Mouse (Mus musculus) layer of hippocampus, adult 18-20 months (tissue): ENCODE results near the gene Esyt1. TPM values are rescaled to one million over a fixed set of nuclear protein-coding genes. Genes with fewer than 3 reads are reported as not detected.

Experiments
- DNase-seq, 2 experiments: peaks; one replicate each; pipeline ENCODE4 v3.0.0; 2022; ENCODE audit warnings: low spot score in 2 of 2
- microRNA-seq, 2 experiments: library from miRNA; unstranded; fragments of <30 nt; microRNA quantifications; one replicate each; pipeline ENCODE4 v1.2.0; 2021
- total RNA-seq, 2 experiments: library from RNA; stranded (reverse); gene quantifications; 2 replicates each; pipeline ENCODE4 v1.2.3; 2021

The Esyt1 gene
- total RNA-seq, 2 experiments from 2014 or later = 6.2 to 6.3 TPM

GRCm38 (mm10) chr10:128489785-128490184 lies 35.9 kb downstream of the Esyt1 start:
- DNase-seq = no peak

- DNase-seq = peak in 1 of 2 experiments; percentile 20
These were observed 36.3 kb downstream of the Esyt1 start for GRCm38 (mm10) chr10:128489380-128489779.

- DNase-seq = no peak
These were observed 36.9 kb downstream of the Esyt1 start for GRCm38 (mm10) chr10:128488776-128489175.

- no peak for DNase-seq
These were observed 37.6 kb downstream of the Esyt1 start for GRCm38 (mm10) chr10:128487861-128488712.

- DNase-seq = no peak
These were observed 39.3 kb downstream of the Esyt1 start for GRCm38 (mm10) chr10:128486370-128486769.

GRCm38 (mm10) chr10:128474366-128474765 lies 51.3 kb downstream of the Esyt1 start:
- DNase-seq = no peak

- no peak for DNase-seq
These were observed 65.4 kb downstream of the Esyt1 start for GRCm38 (mm10) chr10:128460270-128460630.

Small RNAs within 50 kb of the gene (microRNA-seq; reads per million reads assigned to microRNA genes)
- gene Gm47275 (0 reads per million in 2 experiments), gene Mir6916 (0 to 0.20 reads per million in 2 experiments)

Other genes with a start within 250 kb of the Esyt1 start
- not detected for gene Il23a, start 227.1 kb downstream of the Esyt1 start, total RNA-seq
- 10 to 100 TPM; 12.9 to 13.2 TPM for gene Pan2, start 222.5 kb downstream of the Esyt1 start, total RNA-seq
- gene Cnpy2, start 203.4 kb downstream of the Esyt1 start, total RNA-seq = 10 to 100 TPM; 79.5 to 88.1 TPM
- 100 to 1,000 TPM; 227 to 229 TPM for gene Cs, start 188.1 kb downstream of the Esyt1 start, total RNA-seq
- 10 to 100 TPM; 49.5 to 49.7 TPM for gene Coq10a, start 156.9 kb downstream of the Esyt1 start, total RNA-seq
- gene Ankrd52, start 148.8 kb downstream of the Esyt1 start, total RNA-seq = 10 to 100 TPM; 45.4 to 49.6 TPM
- under 1 TPM in 1 of 2 experiments, not detected in 1; 0.37 TPM for gene Slc39a5, start 124.6 kb downstream of the Esyt1 start, total RNA-seq
- gene Nabp2, start 114.4 kb downstream of the Esyt1 start, total RNA-seq = 10 to 100 TPM; 96.5 to 98.5 TPM
- gene Rnf41, start 114.2 kb downstream of the Esyt1 start, total RNA-seq = 10 to 100 TPM; 74.0 to 76.8 TPM
- gene Smarcc2, start 66.6 kb downstream of the Esyt1 start, total RNA-seq = 100 to 1,000 TPM; 242 to 261 TPM
- 100 to 1,000 TPM; 526 to 539 TPM for gene Myl6, start 31.7 kb downstream of the Esyt1 start, total RNA-seq
- 10 to 100 TPM; 20.7 to 21.2 TPM for gene Myl6b, start 27.2 kb downstream of the Esyt1 start, total RNA-seq
- 10 to 100 TPM; 13.6 to 15.6 TPM for gene Zc3h10, start 21.9 kb upstream of the Esyt1 start, total RNA-seq
- gene Rpl41, start 23.4 kb upstream of the Esyt1 start, total RNA-seq = 1,000 to 10,000 TPM; 1,532 to 1,582 TPM
- 10 to 100 TPM; 60.4 to 61.7 TPM for gene Pa2g4, start 40.1 kb upstream of the Esyt1 start, total RNA-seq
- 1 to 10 TPM; 7.1 to 7.5 TPM for gene Erbb3, start 63.8 kb upstream of the Esyt1 start, total RNA-seq
- 100 to 1,000 TPM; 273 to 330 TPM for gene Rps26, start 100.9 kb upstream of the Esyt1 start, total RNA-seq
- 10 to 100 TPM; 15.5 to 16.5 TPM for gene Ikzf4, start 120.1 kb upstream of the Esyt1 start, total RNA-seq
- 10 to 100 TPM; 12.8 to 13.9 TPM for gene Suox, start 148.2 kb upstream of the Esyt1 start, total RNA-seq
- 100 to 1,000 TPM; 133 to 138 TPM for gene Rab5b, start 170.4 kb upstream of the Esyt1 start, total RNA-seq
- gene Pmel, start 178.3 kb upstream of the Esyt1 start, total RNA-seq = under 1 TPM; 0.20 to 0.25 TPM
- gene Cdk2, start 179.2 kb upstream of the Esyt1 start, total RNA-seq = 1 to 10 TPM; 1.4 to 2.6 TPM
- 10 to 100 TPM; 10.9 to 12.8 TPM for gene Dgka, start 219.0 kb upstream of the Esyt1 start, total RNA-seq
- gene Pym1, start 222.0 kb upstream of the Esyt1 start, total RNA-seq = 10 to 100 TPM; 25.1 to 26.2 TPM